Mouse (Mus musculus) heart, embryonic 11.5 days (tissue): ENCODE data around the gene Slit3. TPM values are rescaled to one million over a fixed set of nuclear protein-coding genes. Genes with fewer than 3 reads are reported as not detected.

ENCODE experiments used
- ATAC-seq: fragments of 200-750 bp; cut with Nextera tagmentation; replicated peaks from 2 replicates; pipeline ENCODE4 v1.8.0; 2017; ENCODE audit warnings: moderate library complexity; ENCODE audit not compliant: insufficient number of reproducible peaks, low FRiP score, low TSS enrichment
- H3K27ac ChIP-seq: fragments of 300-500 bp; sonication (generic); 2 replicates; pipeline ENCODE4 v1.5.1; 2014; ENCODE audit warnings: mild to moderate bottlenecking, low read depth, low read length
- H3K27me3 ChIP-seq: fragments of 300-500 bp; sonication (generic); 2 replicates; pipeline ENCODE4 v1.6.1; 2014; ENCODE audit warnings: mild to moderate bottlenecking, low read length, mixed read lengths; ENCODE audit not compliant: control insufficient read depth, insufficient read depth
- H3K36me3 ChIP-seq: fragments of 300-500 bp; sonication (generic); 2 replicates; pipeline ENCODE4 v1.6.1; 2014; ENCODE audit warnings: mild to moderate bottlenecking, low read length, moderate library complexity, mixed read lengths; ENCODE audit not compliant: control insufficient read depth, insufficient read depth
- H3K4me1 ChIP-seq: fragments of 300-500 bp; sonication (generic); 2 replicates; pipeline ENCODE4 v1.6.1; 2014; ENCODE audit warnings: low read length; ENCODE audit not compliant: control insufficient read depth, insufficient read depth
- H3K4me2 ChIP-seq: fragments of 300-500 bp; sonication (generic); 2 replicates; pipeline ENCODE4 v1.6.1; 2014; ENCODE audit warnings: mild to moderate bottlenecking, moderate library complexity
- H3K4me3 ChIP-seq: fragments of 300-500 bp; sonication (generic); 2 replicates; pipeline ENCODE4 v1.5.1; 2014; ENCODE audit warnings: low read depth, low read length
- H3K9ac ChIP-seq: fragments of 300-500 bp; sonication (generic); 2 replicates; pipeline ENCODE4 v1.6.1; 2014; ENCODE audit warnings: mild to moderate bottlenecking, low read depth, low read length, moderate library complexity
- H3K9me3 ChIP-seq: fragments of 300-500 bp; sonication (generic); replicated peaks from 2 replicates; pipeline ENCODE4 v1.6.1; 2016; ENCODE audit warnings: low read length; ENCODE audit not compliant: control insufficient read depth
- WGBS: fragments of 180-500 bp; shearing (Covaris S2); extraction: QIAGEN DNeasy Blood & Tissue Kit; methylation state at CpG from one replicate; pipeline ENCODE4 v1.1.7; 2014; ENCODE audit not compliant: insufficient replicate concordance; 5-methylcytosine and 5-hydroxymethylcytosine counted together
- polyA plus RNA-seq: library from polyadenylated mRNA; unstranded; fragments of >200 nt; fragmentation: Nextera tagmentation; extraction: Ambion mirVana; gene quantifications from 2 replicates; pipeline ENCODE4 v1.2.1, GENCODE M21; 2014

Gene Slit3
- polyA plus RNA-seq, 1 experiment from 2014 or later, result 26.1 TPM

DNA sequence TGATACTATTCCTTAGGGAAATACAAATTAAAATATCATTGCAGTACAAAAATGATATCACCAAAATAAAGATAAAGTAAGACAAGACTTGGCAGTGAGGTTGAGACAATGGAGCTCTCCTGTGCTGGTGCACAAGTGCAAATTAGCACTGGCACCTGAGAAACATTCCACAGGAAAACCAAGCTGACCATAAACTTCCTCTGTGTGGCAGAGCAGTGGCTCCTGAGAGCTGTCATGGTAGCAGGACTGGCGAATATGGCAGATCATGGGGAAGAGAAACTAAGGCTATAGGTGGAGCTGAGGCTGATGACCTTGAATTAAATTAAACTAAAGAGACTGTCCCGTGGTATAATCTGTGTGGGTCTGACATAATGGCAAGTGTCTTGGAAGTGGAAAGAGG lies 33.6 kb upstream of the Slit3 start:
- no peaks in the 10 kb centered on the region for H3K27me3 ChIP-seq
- no peak overlapping the region for H3K4me2 ChIP-seq
- H3K9ac ChIP-seq, result no peak overlapping the region
- ATAC-seq, result no peak
- H3K4me3 ChIP-seq, result no peak overlapping the region
- H3K9me3 ChIP-seq, result no peaks in the 10 kb centered on the region
- H3K27ac ChIP-seq, result no peak overlapping the region
- no peaks in the 10 kb centered on the region; the same call in 1 of the 2 replicates for H3K4me1 ChIP-seq
- WGBS, result 59% methylated on average over 2 of the region's 2 CpGs
- H3K36me3 ChIP-seq, result no peaks in the 10 kb centered on the region

DNA sequence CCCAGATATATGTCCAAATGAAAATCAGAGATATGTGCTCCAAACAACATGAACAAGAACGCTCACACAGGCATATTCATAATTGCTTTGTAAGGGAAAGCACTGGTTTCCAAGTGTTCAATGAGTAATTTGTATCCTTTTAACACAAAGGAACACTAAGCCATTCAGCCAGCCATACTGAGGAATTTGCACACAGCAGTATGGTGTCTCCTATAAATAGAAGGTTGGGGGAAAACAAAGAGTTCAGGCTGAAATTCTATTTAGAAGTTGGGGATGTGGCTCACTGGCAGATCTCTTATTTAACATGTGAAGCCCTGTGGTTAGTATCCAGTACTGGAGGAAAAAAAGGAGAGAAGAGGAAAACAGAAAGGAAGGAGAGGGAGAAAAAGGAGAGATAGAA lies 32.9 kb upstream of the Slit3 start:
- no peaks in the 10 kb centered on the region for H3K36me3 ChIP-seq
- no peak overlapping the region for H3K4me2 ChIP-seq
- H3K9ac ChIP-seq, result no peak overlapping the region
- no peak overlapping the region for H3K4me3 ChIP-seq
- ATAC-seq, result no peak
- H3K27me3 ChIP-seq, result no peaks in the 10 kb centered on the region
- WGBS, result 89% methylated on average over 1 of the region's 1 CpGs
- no peaks in the 10 kb centered on the region; the same call in 1 of the 2 replicates for H3K4me1 ChIP-seq
- H3K27ac ChIP-seq, result no peak overlapping the region
- no peaks in the 10 kb centered on the region for H3K9me3 ChIP-seq

DNA sequence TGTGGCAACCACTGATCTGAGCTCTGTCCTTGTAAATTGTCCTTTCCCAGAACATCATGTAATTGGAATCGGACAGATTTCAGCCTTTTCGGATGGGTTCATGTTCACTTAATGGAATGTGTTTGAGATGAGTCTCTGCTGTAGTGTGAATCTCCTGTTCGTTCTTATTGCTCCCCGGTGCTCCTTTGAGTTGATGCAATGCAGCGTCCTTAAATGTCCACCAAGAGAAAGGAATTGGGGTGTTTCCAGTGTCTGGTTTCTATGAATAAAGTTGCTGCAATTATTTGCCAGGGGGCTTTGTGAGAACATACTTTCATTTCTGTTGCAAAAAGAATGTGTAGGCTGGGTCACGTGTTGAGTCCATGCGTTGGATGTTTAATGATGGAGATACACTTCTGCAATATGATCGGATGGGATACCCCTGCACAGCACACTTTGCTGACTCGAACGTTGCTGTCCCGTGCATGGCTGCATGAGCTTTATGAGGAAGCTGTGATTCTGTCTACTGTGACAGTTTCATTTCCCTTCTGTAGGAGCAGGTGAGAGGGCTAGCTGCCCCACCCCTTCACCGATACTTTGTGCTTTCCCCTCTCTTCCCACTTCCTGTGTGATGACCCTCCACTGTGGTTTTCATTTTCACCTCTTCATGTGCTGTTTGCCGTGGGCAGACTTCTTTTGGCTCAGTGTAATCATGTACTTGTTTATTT lies 30.2 kb upstream of the Slit3 start:
- WGBS, result 87% methylated on average over 13 of the region's 13 CpGs
- no peak for ATAC-seq
- H3K4me2 ChIP-seq, result no peak overlapping the region
- H3K4me1 ChIP-seq, result no peaks in the 10 kb centered on the region; the same call in 1 of the 2 replicates
- H3K4me3 ChIP-seq, result no peak overlapping the region
- no peaks in the 10 kb centered on the region for H3K27me3 ChIP-seq
- no peak overlapping the region for H3K27ac ChIP-seq
- no peaks in the 10 kb centered on the region for H3K36me3 ChIP-seq
- H3K9me3 ChIP-seq, result no peaks in the 10 kb centered on the region
- H3K9ac ChIP-seq, result no peak overlapping the region

DNA sequence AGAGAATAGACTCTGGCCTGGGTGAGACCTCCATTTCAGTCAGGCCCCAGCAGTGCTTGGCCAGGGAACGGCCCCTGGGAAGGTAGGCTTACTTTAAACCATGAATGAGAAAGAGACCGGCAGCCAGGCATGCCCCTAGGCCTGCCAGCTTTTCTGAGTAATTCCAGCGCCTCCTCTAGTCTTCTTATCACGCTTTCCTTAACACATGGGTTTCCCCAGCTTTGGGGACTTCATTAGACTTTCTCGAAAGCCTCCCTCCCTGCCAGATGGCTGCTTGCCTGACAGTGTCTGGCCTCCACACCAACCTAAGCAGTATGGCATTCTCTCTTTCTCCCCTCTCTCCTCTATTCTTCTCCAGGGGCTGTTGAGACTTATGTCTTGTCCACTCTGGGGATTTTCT lies 24.5 kb upstream of the Slit3 start:
- ATAC-seq, result no peak
- H3K27me3 ChIP-seq, result no peaks in the 10 kb centered on the region
- H3K4me2 ChIP-seq, result no peak overlapping the region
- 32% methylated on average over 5 of the region's 5 CpGs for WGBS
- no peaks in the 10 kb centered on the region for H3K9me3 ChIP-seq
- H3K36me3 ChIP-seq, result no peaks in the 10 kb centered on the region
- no peak overlapping the region for H3K4me3 ChIP-seq
- H3K9ac ChIP-seq, result no peak overlapping the region
- H3K27ac ChIP-seq, result no peak overlapping the region
- no peaks in the 10 kb centered on the region; the same call in none of the 2 replicates for H3K4me1 ChIP-seq

DNA sequence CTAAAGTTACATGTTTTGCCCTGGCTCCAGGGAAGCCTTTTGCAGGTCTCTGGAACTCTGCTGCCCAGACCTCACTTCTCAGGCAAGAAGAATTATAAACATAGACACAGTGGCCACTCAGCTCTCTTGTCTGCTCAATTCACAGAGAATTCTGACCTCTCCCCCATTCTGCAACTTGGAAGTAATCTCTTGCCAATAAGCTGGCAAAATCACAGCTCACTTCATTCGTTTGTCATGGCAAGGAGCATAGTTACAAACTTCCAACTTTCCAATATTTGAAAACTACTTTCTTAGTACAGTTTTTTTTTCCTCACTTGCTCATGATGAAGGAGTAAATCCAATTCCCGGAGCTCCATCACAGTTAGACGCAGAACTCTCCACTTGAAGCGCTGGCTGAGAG lies 11.2 kb upstream of the Slit3 start:
- no peaks in the 10 kb centered on the region for H3K9me3 ChIP-seq
- ATAC-seq, result no peak
- 53% methylated on average over 4 of the region's 4 CpGs for WGBS
- no peak overlapping the region for H3K4me3 ChIP-seq
- H3K27ac ChIP-seq, result no peak overlapping the region
- H3K9ac ChIP-seq, result no peak overlapping the region
- H3K27me3 ChIP-seq, result no peaks in the 10 kb centered on the region
- H3K4me1 ChIP-seq, result no peaks in the 10 kb centered on the region
- no peak overlapping the region for H3K4me2 ChIP-seq
- H3K36me3 ChIP-seq, result no peaks in the 10 kb centered on the region

DNA sequence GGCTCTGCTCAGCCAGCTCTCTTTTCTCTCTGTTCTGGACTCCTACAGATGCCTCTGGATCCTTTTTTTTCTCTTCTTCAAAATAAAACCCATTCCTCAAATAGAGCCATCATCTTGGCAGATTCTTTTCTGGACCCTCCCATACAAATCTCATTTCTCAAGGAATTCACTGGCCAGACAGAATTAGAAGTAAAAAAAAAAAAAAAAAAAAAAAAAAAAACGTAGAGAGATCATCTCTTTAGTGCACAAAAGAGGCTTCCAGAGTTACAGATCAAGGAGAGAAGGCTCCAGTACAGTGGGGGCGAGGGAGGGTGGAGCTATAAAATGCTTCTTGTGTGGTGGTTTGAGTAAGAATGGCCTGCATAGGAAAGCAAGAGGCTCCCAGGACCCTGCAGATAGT lies 10.2 kb upstream of the Slit3 start:
- Histone ChIP-seq H3K4me3 (no peak overlapping the region), H3K4me1 (no peaks in the 10 kb centered on the region), H3K27ac (no peak overlapping the region), H3K9me3 (no peaks in the 10 kb centered on the region), H3K4me2 (no peak overlapping the region), H3K27me3 (no peaks in the 10 kb centered on the region), H3K9ac (no peak overlapping the region), H3K36me3 (no peaks in the 10 kb centered on the region)
- WGBS, result 51% methylated on average over 2 of the region's 2 CpGs
- ATAC-seq, result no peak

DNA sequence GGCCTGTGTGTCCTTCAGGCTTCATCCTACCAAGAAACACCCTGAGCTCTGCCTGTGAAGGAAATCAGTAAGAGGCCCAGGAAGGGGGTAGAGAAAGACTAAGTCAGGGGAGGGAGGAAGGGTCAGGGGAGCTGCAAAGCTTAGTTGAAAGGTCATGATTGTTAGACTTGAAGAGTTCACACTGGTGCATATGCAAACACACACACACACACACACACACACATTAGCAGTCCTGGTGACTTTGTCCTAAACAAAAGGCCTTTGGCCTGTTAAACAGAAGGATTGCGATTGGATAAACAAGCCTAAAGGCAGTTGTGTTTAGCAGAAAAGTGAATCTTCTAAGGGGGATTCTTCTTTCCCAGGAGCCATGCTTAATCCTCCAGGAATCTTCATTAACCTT lies 7.7 kb upstream of the Slit3 start:
- H3K36me3 ChIP-seq, result no peaks in the 10 kb centered on the region

DNA sequence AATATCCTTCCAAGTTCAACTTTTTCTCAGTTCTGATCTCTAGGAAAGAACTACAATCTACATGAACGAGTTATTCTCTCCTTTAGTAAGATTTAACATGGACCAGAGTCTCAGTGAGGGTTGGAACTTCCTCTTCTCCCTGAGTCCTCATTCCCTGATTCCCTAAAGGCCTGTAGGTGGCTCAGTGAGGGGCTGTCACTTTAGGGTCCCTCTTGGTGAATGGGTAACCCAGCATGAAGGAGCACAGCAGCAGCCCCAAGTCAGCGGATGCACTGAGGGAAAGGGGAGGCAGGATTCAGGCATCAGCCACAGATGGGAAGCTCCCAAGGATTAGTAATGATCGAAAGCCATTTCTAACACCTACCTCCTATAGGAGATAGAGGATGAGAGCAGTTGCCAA lies 4.6 kb upstream of the Slit3 start:
- no peak overlapping the region for H3K27ac ChIP-seq
- peaks cover 3% of the 10 kb centered on the region for H3K27me3 ChIP-seq
- H3K4me3 ChIP-seq, result no peak overlapping the region
- no peak overlapping the region for H3K4me2 ChIP-seq
- no peaks in the 10 kb centered on the region for H3K36me3 ChIP-seq
- no peaks in the 10 kb centered on the region for H3K9me3 ChIP-seq
- no peak for ATAC-seq
- H3K4me1 ChIP-seq, result peaks cover 6% of the 10 kb centered on the region; the same call in 1 of the 2 replicates
- no peak overlapping the region for H3K9ac ChIP-seq
- WGBS, result 60% methylated on average over 3 of the region's 3 CpGs

More for the DNA sequence above, 7.7 kb upstream of the Slit3 start:
- no peak for ATAC-seq
- Histone ChIP-seq H3K4me2 (no peak overlapping the region), H3K4me1 (no peaks in the 10 kb centered on the region), H3K9me3 (no peaks in the 10 kb centered on the region), H3K9ac (no peak overlapping the region), H3K4me3 (no peak overlapping the region), H3K27ac (no peak overlapping the region), H3K27me3 (no peaks in the 10 kb centered on the region)
- 71% methylated on average over 1 of the region's 1 CpGs for WGBS

DNA sequence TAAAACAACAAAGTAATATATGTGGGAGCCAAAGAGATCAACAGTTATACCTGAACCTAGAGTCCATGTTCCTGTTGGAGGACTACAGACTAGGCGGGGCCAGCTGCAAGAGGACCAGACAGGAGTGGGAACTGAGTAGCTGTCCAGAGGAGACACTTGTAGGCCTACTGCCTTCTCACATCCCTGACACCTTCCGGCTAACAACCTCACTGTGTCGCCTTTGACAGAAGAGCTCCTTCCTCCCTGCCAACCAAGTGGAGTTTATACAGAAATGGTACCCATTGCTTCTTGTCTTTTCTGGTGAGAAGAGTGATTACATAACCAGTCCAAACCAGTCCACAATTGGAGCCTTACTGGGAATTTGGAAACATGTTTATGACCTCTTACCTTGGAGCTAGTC lies 3.2 kb upstream of the Slit3 start:
- H3K9me3 ChIP-seq, result no peaks in the 10 kb centered on the region
- ATAC-seq, result no peak
- H3K4me2 ChIP-seq, result no peak overlapping the region
- no peaks in the 10 kb centered on the region for H3K36me3 ChIP-seq
- peaks cover 7% of the 10 kb centered on the region for H3K27me3 ChIP-seq
- no peak overlapping the region for H3K4me3 ChIP-seq
- no peak overlapping the region for H3K27ac ChIP-seq
- H3K4me1 ChIP-seq, result peaks cover 10% of the 10 kb centered on the region
- WGBS, result 68% methylated on average over 3 of the region's 3 CpGs
- H3K9ac ChIP-seq, result no peak overlapping the region
